Mouse (Mus musculus) erythroblast, embryonic 14.5 days (primary cell): ENCODE data around the gene Ffar3.

Experiments
- GATA1 ChIP-seq: IDR thresholded peaks from 2 replicates; pipeline ENCODE4 v1.6.1; 2012; ENCODE audit warnings: low read length, inconsistent platforms, mixed read lengths
- TAL1 ChIP-seq: IDR thresholded peaks from 3 replicates; pipeline ENCODE4 v1.6.1; 2012; ENCODE audit warnings: low read length, inconsistent platforms, mixed read lengths

DNA sequence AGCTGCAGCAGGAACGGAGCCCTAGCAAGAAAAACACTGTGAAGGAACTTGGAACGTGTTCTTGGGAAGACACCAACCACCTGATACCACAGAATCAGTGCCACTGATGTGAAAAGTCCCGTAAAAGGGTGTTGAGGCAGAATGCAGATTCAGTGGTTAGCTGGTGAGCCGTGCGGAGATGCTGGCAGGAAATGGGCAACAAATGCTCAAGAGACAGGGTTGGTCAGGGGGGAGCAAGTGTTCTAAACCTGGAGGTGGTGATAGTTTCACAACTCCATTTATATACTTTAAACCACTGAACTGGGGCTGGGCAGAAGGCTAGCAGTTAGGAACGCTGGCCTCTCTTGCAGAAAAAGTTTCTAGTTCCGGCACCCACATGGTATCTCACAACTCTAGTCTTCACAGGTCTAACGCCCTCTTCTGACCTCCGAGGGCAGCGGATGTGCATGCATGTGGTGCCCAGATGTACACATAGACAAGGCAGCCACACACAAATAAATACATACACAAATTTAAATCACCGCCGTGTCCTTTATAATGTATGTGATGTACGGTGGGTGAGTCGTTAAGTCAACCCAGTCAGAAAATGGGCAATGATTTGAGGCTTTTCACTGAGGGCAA is 31.7 kb upstream of the Ffar3 start:
- TF ChIP-seq GATA1 (no peak), TAL1 (no peak)
